Mouse (Mus musculus): Measurements from ENCODE around the gene Zswim5. TPM values are rescaled to one million over a fixed set of nuclear protein-coding genes. Genes with fewer than 3 reads are reported as not detected.

Gene Zswim5
- polyA plus RNA-seq, 1 experiment from 2014 or later, result 10.9 TPM

DNA sequence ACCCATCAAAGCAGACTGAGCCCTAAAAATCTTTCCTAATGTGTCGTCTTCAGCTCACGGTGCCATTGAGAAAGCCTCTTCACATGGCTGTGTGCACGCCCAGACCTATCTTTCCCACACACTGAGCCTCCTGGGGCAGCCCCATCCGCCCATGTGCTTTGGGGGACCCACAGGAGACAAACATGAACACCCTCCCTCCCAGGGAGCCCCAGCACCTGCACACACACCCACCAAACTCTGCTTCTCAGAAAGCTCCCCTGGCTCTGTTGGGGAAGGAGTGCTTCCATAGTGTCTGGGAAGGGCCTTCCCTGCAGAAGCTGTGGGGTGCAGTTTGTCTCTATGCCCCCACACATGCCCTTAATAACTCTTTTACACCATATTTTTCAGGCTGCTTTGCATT, 127.5 kb downstream of the Zswim5 start:
- Histone ChIP-seq H3K36me3 (ENCODE audit: control insufficient read depth, insufficient read depth, low read length) (no peaks in the 10 kb centered on the region), H3K27me3 (ENCODE audit: control insufficient read depth, insufficient read depth, low read length) (no peaks in the 10 kb centered on the region), H3K4me1 (replicated peaks; ENCODE audit: control insufficient read depth, insufficient read depth, low read length) (no peaks in the 10 kb centered on the region; the same call in 1 of the 2 replicates), H3K9me3 (ENCODE audit: control insufficient read depth, low read length) (no peaks in the 10 kb centered on the region), H3K9ac (ENCODE audit: low read length) (no peak overlapping the region), H3K4me2 (ENCODE audit: low read depth, low read length, severe bottlenecking) (no peak overlapping the region), H3K4me3 (ENCODE audit: low read depth, low read length) (no peak overlapping the region), H3K27ac (ENCODE audit: low read depth, low read length) (no peak overlapping the region)
- ATAC-seq (replicated peaks; ENCODE audit: low FRiP score), result no peak
- no peak for DNase-seq (ENCODE audit: low spot score)
- 91% methylated on average over 4 of the region's 4 CpGs for WGBS

DNA sequence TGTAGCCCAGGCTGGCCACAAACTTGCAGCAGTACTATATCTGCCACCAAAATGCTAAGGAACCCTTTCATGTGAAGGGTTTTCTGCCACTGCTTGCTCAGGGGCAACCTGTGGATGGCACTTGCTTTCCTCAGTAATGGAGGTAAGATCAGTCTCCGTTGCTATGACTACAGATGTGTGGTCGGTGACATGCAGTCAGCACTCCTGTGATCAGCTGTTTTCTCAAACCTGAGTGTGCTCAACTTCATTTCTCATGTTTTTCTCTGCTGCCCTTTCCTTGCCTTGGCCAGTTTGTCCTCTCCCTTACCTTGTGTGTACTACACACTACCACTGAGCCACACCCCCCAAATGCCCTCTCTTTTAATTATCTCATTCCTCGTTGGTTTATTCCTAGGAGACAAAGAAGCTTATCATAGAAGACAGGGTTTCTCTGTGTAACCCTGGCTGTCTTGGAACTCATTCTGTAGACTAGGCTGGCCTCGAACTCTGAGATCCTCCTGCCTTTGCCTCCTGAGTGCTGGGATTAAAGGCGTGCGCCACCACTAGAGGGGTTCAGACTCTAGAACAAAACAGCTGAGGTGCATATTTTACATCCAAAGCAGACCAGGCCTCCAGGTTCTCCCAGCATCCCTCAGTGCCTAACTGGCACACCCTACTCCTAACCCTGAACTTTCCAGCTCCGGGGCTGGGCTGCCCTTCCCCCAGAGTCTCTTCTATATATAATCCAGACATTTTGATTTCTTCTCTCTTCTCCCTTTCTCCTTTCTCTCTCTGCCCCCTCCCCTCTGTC, 128.6 kb downstream of the Zswim5 start:
- H3K4me3 ChIP-seq (ENCODE audit: low read depth, low read length), result no peak overlapping the region
- no peak for ATAC-seq (replicated peaks; ENCODE audit: low FRiP score)
- H3K27ac ChIP-seq (ENCODE audit: low read depth, low read length), result no peak overlapping the region
- no peaks in the 10 kb centered on the region for H3K9me3 ChIP-seq (ENCODE audit: control insufficient read depth, low read length)
- no peaks in the 10 kb centered on the region for H3K36me3 ChIP-seq (ENCODE audit: control insufficient read depth, insufficient read depth, low read length)
- no peaks in the 10 kb centered on the region; the same call in 1 of the 2 replicates for H3K4me1 ChIP-seq (replicated peaks; ENCODE audit: control insufficient read depth, insufficient read depth, low read length)
- no peaks in the 10 kb centered on the region for H3K27me3 ChIP-seq (ENCODE audit: control insufficient read depth, insufficient read depth, low read length)
- WGBS, result 77% methylated on average over 7 of the region's 7 CpGs
- H3K4me2 ChIP-seq (ENCODE audit: low read depth, low read length, severe bottlenecking), result no peak overlapping the region
- no peak overlapping the region for H3K9ac ChIP-seq (ENCODE audit: low read length)
- peak; percentile 39 for DNase-seq (ENCODE audit: low spot score)

DNA sequence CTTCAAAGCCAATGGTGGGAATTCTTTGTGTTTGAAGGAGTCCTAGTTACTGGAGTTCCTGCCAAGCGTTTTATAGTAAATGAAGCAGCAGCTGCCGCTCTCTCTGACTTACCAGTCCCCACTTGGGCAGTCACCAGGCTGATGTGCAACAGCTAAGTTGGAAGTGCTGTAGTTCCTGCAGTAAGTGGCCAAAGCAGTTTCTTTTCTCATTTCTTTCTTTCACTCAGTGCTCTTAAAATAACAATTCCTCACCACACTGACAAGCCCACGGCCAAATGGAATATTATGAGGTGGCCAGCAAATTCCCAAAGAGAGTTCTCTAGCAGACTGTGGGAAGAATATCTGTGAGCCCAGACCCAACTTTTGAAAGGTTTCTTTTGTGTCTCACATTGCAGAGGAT, 129.9 kb downstream of the Zswim5 start:
- Histone ChIP-seq H3K4me2 (ENCODE audit: low read depth, low read length, severe bottlenecking) (no peak overlapping the region), H3K27ac (ENCODE audit: low read depth, low read length) (no peak overlapping the region), H3K36me3 (ENCODE audit: control insufficient read depth, insufficient read depth, low read length) (no peaks in the 10 kb centered on the region), H3K4me1 (replicated peaks; ENCODE audit: control insufficient read depth, insufficient read depth, low read length) (no peaks in the 10 kb centered on the region; the same call in 1 of the 2 replicates), H3K4me3 (ENCODE audit: low read depth, low read length) (no peak overlapping the region), H3K27me3 (ENCODE audit: control insufficient read depth, insufficient read depth, low read length) (no peaks in the 10 kb centered on the region), H3K9ac (ENCODE audit: low read length) (no peak overlapping the region), H3K9me3 (ENCODE audit: control insufficient read depth, low read length) (no peaks in the 10 kb centered on the region)
- WGBS, result 78% methylated on average over 3 of the region's 3 CpGs
- no peak for ATAC-seq (replicated peaks; ENCODE audit: low FRiP score)
- peak; percentile 37 for DNase-seq (ENCODE audit: low spot score)

- DNase-seq (ENCODE audit: low spot score), result no peak
- no peak overlapping the region for H3K9ac ChIP-seq (ENCODE audit: low read length)
- no peak for ATAC-seq (replicated peaks; ENCODE audit: low FRiP score)
- H3K27ac ChIP-seq (ENCODE audit: low read depth, low read length), result no peak overlapping the region
- no peaks in the 10 kb centered on the region for H3K27me3 ChIP-seq (ENCODE audit: control insufficient read depth, insufficient read depth, low read length)
- 91% methylated on average over 5 of the region's 5 CpGs for WGBS
- H3K36me3 ChIP-seq (ENCODE audit: control insufficient read depth, insufficient read depth, low read length), result no peaks in the 10 kb centered on the region
- no peak overlapping the region for H3K4me2 ChIP-seq (ENCODE audit: low read depth, low read length, severe bottlenecking)
- no peaks in the 10 kb centered on the region for H3K4me1 ChIP-seq (replicated peaks; ENCODE audit: control insufficient read depth, insufficient read depth, low read length)
- H3K9me3 ChIP-seq (ENCODE audit: control insufficient read depth, low read length), result no peaks in the 10 kb centered on the region
- H3K4me3 ChIP-seq (ENCODE audit: low read depth, low read length), result no peak overlapping the region
Observed at GRCm38 (mm10) chr4:117010231-117010630, 133.1 kb downstream of the Zswim5 start.

GRCm38 (mm10) chr4:117013596-117013995, 136.4 kb downstream of the Zswim5 start:
- Histone ChIP-seq H3K4me2 (ENCODE audit: low read depth, low read length, severe bottlenecking) (no peak overlapping the region), H3K4me3 (ENCODE audit: low read depth, low read length) (no peak overlapping the region), H3K9ac (ENCODE audit: low read length) (no peak overlapping the region), H3K27me3 (ENCODE audit: control insufficient read depth, insufficient read depth, low read length) (no peaks in the 10 kb centered on the region), H3K4me1 (replicated peaks; ENCODE audit: control insufficient read depth, insufficient read depth, low read length) (no peaks in the 10 kb centered on the region; the same call in 1 of the 2 replicates), H3K27ac (ENCODE audit: low read depth, low read length) (no peak overlapping the region), H3K36me3 (ENCODE audit: control insufficient read depth, insufficient read depth, low read length) (no peaks in the 10 kb centered on the region), H3K9me3 (ENCODE audit: control insufficient read depth, low read length) (no peaks in the 10 kb centered on the region)
- DNase-seq (ENCODE audit: low spot score), result peak; percentile 28
- 84% methylated on average over 6 of the region's 6 CpGs for WGBS
- no peak for ATAC-seq (replicated peaks; ENCODE audit: low FRiP score)

- Histone ChIP-seq H3K36me3 (ENCODE audit: control insufficient read depth, insufficient read depth, low read length) (no peaks in the 10 kb centered on the region), H3K27ac (ENCODE audit: low read depth, low read length) (no peak overlapping the region), H3K9ac (ENCODE audit: low read length) (no peak overlapping the region), H3K9me3 (ENCODE audit: control insufficient read depth, low read length) (no peaks in the 10 kb centered on the region), H3K4me3 (ENCODE audit: low read depth, low read length) (no peak overlapping the region), H3K4me2 (ENCODE audit: low read depth, low read length, severe bottlenecking) (no peak overlapping the region), H3K27me3 (ENCODE audit: control insufficient read depth, insufficient read depth, low read length) (no peaks in the 10 kb centered on the region), H3K4me1 (replicated peaks; ENCODE audit: control insufficient read depth, insufficient read depth, low read length) (no peaks in the 10 kb centered on the region; the same call in 1 of the 2 replicates)
- peak; percentile 34 for DNase-seq (ENCODE audit: low spot score)
- WGBS, result 63% methylated on average over 4 of the region's 4 CpGs
- ATAC-seq (replicated peaks; ENCODE audit: low FRiP score), result no peak
Observed at GRCm38 (mm10) chr4:117014901-117015415, 137.8 kb downstream of the Zswim5 start.

DNA sequence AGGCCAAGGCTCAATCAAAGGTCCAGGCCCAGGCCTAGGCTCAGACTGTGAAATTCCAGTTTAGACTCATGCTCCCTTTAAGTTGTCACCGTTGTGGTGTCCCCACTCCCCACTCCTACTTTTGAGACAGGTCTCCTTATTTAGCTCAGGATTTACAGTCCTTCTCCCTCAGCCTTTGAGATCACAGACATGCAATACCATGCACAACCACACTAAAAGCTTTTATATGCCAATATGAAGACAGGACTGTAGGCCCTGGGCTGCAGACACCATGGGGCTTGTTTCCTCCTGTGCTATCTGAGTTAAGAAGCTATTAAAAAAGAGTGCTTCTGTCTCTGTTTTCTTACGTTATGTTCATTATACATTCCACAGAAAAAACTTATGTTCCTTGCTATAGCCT, 140.6 kb downstream of the Zswim5 start:
- Histone ChIP-seq H3K36me3 (ENCODE audit: control insufficient read depth, insufficient read depth, low read length) (no peaks in the 10 kb centered on the region; the same call in 1 of the 2 replicates), H3K27me3 (ENCODE audit: control insufficient read depth, insufficient read depth, low read length) (no peaks in the 10 kb centered on the region), H3K4me1 (replicated peaks; ENCODE audit: control insufficient read depth, insufficient read depth, low read length) (peaks cover 3% of the 10 kb centered on the region), H3K9ac (ENCODE audit: low read length) (no peak overlapping the region), H3K4me3 (ENCODE audit: low read depth, low read length) (no peak overlapping the region), H3K27ac (ENCODE audit: low read depth, low read length) (no peak overlapping the region), H3K9me3 (ENCODE audit: control insufficient read depth, low read length) (no peaks in the 10 kb centered on the region), H3K4me2 (ENCODE audit: low read depth, low read length, severe bottlenecking) (no peak overlapping the region)
- ATAC-seq (replicated peaks; ENCODE audit: low FRiP score) (no peak), DNase-seq (ENCODE audit: low spot score) (no peak)
- 85% methylated on average over 2 of the region's 2 CpGs for WGBS

DNA sequence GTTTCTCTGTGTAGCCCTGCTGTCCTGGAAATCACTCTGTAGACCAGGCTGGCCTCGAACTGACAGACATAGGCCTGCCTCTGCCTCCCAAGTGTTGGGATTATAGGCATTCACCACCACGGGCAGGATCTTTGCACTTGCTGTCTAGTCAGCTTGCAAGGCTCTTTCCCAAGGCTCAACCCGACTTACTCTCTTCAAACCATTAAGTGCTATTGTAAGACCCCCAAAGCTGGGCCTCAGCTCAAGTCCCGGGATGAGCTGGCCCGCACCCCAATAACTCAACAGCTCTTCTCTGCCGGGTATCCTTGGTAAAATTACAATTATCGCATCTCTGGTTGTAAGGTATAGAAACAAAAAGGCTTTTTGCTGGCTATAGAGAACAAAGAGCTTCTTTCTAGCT, 141.2 kb downstream of the Zswim5 start:
- Histone ChIP-seq H3K27me3 (ENCODE audit: control insufficient read depth, insufficient read depth, low read length) (no peaks in the 10 kb centered on the region), H3K4me3 (ENCODE audit: low read depth, low read length) (no peak overlapping the region), H3K9me3 (ENCODE audit: control insufficient read depth, low read length) (no peaks in the 10 kb centered on the region), H3K4me1 (replicated peaks; ENCODE audit: control insufficient read depth, insufficient read depth, low read length) (peaks cover 3% of the 10 kb centered on the region), H3K9ac (ENCODE audit: low read length) (no peak overlapping the region), H3K27ac (ENCODE audit: low read depth, low read length) (no peak overlapping the region), H3K36me3 (ENCODE audit: control insufficient read depth, insufficient read depth, low read length) (no peaks in the 10 kb centered on the region; the same call in 1 of the 2 replicates), H3K4me2 (ENCODE audit: low read depth, low read length, severe bottlenecking) (no peak overlapping the region)
- 83% methylated on average over 7 of the region's 7 CpGs for WGBS
- no peak for ATAC-seq (replicated peaks; ENCODE audit: low FRiP score)
- no peak for DNase-seq (ENCODE audit: low spot score)

All from forebrain, embryonic 11.5 days (tissue).